Mouse (Mus musculus): ENCODE data around the gene Cstl1. TPM values are rescaled to one million over a fixed set of nuclear protein-coding genes. Genes with fewer than 3 reads are reported as not detected.

Gene Cstl1
- not detected in 2 replicates for polyA plus RNA-seq (2015; fragmentation: Nextera tagmentation; extraction: Ambion mirVana)

GRCm38 (mm10) chr2:148750058-148750457 is at the start of gene Cstl1:
Cstl1 (plus strand) TSS chr2:148750358.
- ATAC-seq (ENCODE audit: low read depth) = no peak
- no peaks in the 10 kb centered on the region for H3K4me1 ChIP-seq (replicated peaks)
- WGBS = 86% methylated on average over 1 of the region's 1 CpGs

DNA sequence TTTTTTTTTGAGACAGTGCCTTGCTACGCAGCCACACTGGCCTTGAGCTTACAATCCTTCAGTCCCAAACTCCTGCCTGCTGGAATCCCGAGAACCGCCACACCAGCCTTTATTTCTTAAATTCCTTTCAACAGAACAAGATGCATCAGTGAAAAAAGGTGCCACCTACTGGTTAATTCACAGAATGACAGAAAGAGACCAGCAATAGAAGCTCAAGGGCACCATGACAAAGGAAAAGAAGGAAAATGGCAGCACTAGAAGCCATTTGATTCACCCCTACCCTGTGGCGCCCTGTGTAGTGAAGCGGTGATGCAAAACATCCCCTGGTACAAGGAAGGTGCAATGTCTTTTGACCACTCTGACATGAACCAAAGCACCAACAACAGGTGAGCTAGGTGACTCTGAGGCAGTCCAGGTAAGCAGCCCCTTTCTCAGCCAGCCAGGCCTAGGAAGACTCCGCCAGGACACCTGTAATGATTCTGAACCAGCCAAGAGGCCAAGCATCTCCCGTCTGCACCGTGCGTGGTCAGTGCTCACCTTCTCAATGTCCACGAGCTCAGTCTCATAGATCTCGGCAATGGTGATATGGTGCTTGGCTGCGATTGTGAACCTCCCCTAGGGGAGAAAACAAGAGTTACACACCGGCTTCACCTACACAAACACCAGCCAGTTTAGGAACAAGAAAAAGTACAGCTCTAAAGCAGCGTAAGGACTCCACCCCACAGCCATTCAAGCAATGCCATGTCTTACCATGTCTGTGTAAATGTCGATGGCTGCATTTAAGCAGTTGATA is 43.6 kb upstream of the Cstl1 start:
- 0 out of 2 replicates have a peak overlapping the region, but pooled peaks have one; percentile 18 for H3K27ac ChIP-seq (replicated peaks)
- ATAC-seq (ENCODE audit: low read depth) = peak; percentile 45; the same call in 1 of the 2 replicates
- no peak overlapping the region for H3K9ac ChIP-seq
- no peak overlapping the region for H3K4me3 ChIP-seq
- WGBS = 78% methylated on average over 15 of the region's 15 CpGs
- H3K9me3 ChIP-seq = no peaks in the 10 kb centered on the region
- no peaks in the 10 kb centered on the region for H3K4me1 ChIP-seq (replicated peaks)
- H3K4me2 ChIP-seq = no peak overlapping the region
- no peaks in the 10 kb centered on the region for H3K27me3 ChIP-seq
- H3K36me3 ChIP-seq = peaks cover 41% of the 10 kb centered on the region

More at GRCm38 (mm10) chr2:148750058-148750457, at the start of gene Cstl1:
- H3K4me2 ChIP-seq = no peak within 1 kb of the TSS
- no peaks in the 10 kb centered on the region for H3K36me3 ChIP-seq
- no peaks in the 10 kb centered on the region for H3K27me3 ChIP-seq
- H3K4me3 ChIP-seq = no peak within 1 kb of the TSS
- H3K9me3 ChIP-seq = no peaks in the 10 kb centered on the region
- H3K27ac ChIP-seq (replicated peaks) = no peak within 1 kb of the TSS
- no peak within 1 kb of the TSS for H3K9ac ChIP-seq

GRCm38 (mm10) chr2:148707202-148707530 is 43.0 kb upstream of the Cstl1 start:
- H3K27me3 ChIP-seq = no peaks in the 10 kb centered on the region
- no peaks in the 10 kb centered on the region for H3K4me1 ChIP-seq (replicated peaks)
- H3K27ac ChIP-seq (replicated peaks) = 0 out of 2 replicates have a peak overlapping the region, but pooled peaks have one; percentile 18
- peaks cover 46% of the 10 kb centered on the region for H3K36me3 ChIP-seq
- H3K4me3 ChIP-seq = no peak overlapping the region
- no peak overlapping the region for H3K9ac ChIP-seq
- no peaks in the 10 kb centered on the region for H3K9me3 ChIP-seq
- ATAC-seq (ENCODE audit: low read depth) = peak; percentile 38; the same call in 1 of the 2 replicates
- WGBS = 63% methylated on average over 6 of the region's 6 CpGs
- no peak overlapping the region for H3K4me2 ChIP-seq

DNA sequence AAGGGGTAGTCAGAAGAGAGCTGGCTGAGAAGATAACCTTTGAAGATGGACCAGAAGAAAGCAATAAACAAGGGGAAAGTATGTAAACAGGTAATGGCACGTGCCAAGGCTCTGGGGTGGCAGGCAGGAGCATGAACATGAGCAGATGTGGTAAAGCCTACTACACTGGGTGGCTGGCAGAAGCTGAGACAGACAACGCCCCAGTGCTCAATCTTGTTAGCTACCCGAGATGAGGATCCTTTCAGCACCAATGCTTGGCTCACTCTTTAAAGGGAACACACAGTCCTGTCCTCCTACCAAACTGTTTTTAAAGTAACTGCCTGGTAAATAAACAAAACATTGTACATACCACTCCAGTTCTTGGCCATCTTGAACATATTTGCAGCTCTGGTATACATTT is 37.8 kb upstream of the Cstl1 start:
- WGBS = 87% methylated on average over 3 of the region's 3 CpGs
- ATAC-seq (ENCODE audit: low read depth) = no peak
- Histone ChIP-seq H3K9me3 (no peaks in the 10 kb centered on the region), H3K4me1 (replicated peaks) (no peaks in the 10 kb centered on the region), H3K27me3 (no peaks in the 10 kb centered on the region), H3K4me3 (no peak overlapping the region), H3K36me3 (peaks cover 32% of the 10 kb centered on the region), H3K27ac (replicated peaks) (no peak overlapping the region), H3K9ac (no peak overlapping the region), H3K4me2 (no peak overlapping the region)

GRCm38 (mm10) chr2:148717072-148717471 is 33.1 kb upstream of the Cstl1 start:
- Histone ChIP-seq H3K36me3 (peaks cover 4% of the 10 kb centered on the region; the same call in 1 of the 2 replicates), H3K4me2 (no peak overlapping the region), H3K4me1 (replicated peaks) (peaks cover 8% of the 10 kb centered on the region), H3K27ac (replicated peaks) (no peak overlapping the region), H3K9me3 (no peaks in the 10 kb centered on the region), H3K9ac (no peak overlapping the region), H3K4me3 (no peak overlapping the region), H3K27me3 (no peaks in the 10 kb centered on the region)
- 92% methylated on average over 2 of the region's 2 CpGs for WGBS
- ATAC-seq (ENCODE audit: low read depth) = no peak

- no peak overlapping the region for H3K4me3 ChIP-seq
- no peaks in the 10 kb centered on the region for H3K27me3 ChIP-seq
- H3K9me3 ChIP-seq = no peaks in the 10 kb centered on the region
- peak; percentile 68 for ATAC-seq (ENCODE audit: low read depth)
- H3K36me3 ChIP-seq = no peaks in the 10 kb centered on the region
- no peak overlapping the region for H3K9ac ChIP-seq
- peaks cover 8% of the 10 kb centered on the region for H3K4me1 ChIP-seq (replicated peaks)
- 53% methylated on average over 2 of the region's 2 CpGs for WGBS
- no peak overlapping the region for H3K4me2 ChIP-seq
- no peak overlapping the region; the same call in 1 of the 2 replicates for H3K27ac ChIP-seq (replicated peaks)
These were observed 30.7 kb upstream of the Cstl1 start for GRCm38 (mm10) chr2:148719271-148719995.

GRCm38 (mm10) chr2:148731614-148732326 is 18.4 kb upstream of the Cstl1 start:
- H3K9me3 ChIP-seq = no peaks in the 10 kb centered on the region
- H3K9ac ChIP-seq = peak overlapping the region; percentile 89
- WGBS = 1% methylated on average over 31 of the region's 35 CpGs
- peak overlapping the region; percentile 80 for H3K4me2 ChIP-seq
- H3K4me3 ChIP-seq = peak overlapping the region; percentile 82
- H3K4me1 ChIP-seq (replicated peaks) = peaks cover 30% of the 10 kb centered on the region
- no peaks in the 10 kb centered on the region for H3K27me3 ChIP-seq
- peak overlapping the region; percentile 64 for H3K27ac ChIP-seq (replicated peaks)
- no peaks in the 10 kb centered on the region for H3K36me3 ChIP-seq
- peak; percentile 89 for ATAC-seq (ENCODE audit: low read depth)

DNA sequence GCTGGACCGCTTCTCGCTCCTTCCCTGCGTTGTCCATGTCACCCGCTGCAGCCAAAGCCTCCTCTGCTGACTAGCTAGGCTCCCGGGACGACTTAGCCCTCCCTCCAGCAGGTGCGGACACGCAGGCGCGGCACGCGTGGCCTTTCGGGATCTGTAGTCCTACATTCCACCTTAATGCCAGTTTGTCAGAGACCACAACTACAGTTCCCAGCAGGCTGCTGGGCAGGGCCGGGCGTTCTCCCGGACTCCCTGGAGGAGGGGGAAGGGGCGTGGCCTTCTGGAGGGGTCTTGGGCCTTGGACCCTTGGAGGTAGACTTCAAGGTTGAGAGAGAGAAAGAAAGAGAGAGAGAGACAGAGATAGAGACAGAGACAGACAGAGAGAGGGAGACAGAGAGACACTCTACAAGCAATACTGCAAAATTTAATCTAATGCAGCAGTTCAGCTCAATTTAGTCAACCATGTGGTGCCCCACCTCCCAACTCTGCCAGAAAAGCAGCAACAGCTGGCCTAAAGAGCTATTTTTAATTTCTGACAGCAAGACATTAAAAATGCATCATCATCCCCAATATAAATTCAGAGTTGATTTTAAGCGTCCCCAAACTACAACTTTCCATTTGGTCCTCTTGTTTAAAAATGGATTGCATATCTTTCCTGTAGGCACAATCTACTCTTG is 17.7 kb upstream of the Cstl1 start, which contains the start of gene Napb:
TSS of gene Napb (minus strand) at position 141 of the 674 bp plus-strand sequence.
- H3K27ac ChIP-seq (replicated peaks) = peak within 1 kb of the TSS; percentile 64
- peaks cover 30% of the 10 kb centered on the region for H3K4me1 ChIP-seq (replicated peaks)
- peak within 1 kb of the TSS; percentile 89 for H3K9ac ChIP-seq

GRCm38 (mm10) chr2:148743001-148743400 is 7.2 kb upstream of the Cstl1 start:
- H3K4me1 ChIP-seq (replicated peaks) = no peaks in the 10 kb centered on the region
- WGBS = 83% methylated on average over 3 of the region's 3 CpGs
- H3K4me2 ChIP-seq = no peak overlapping the region
- no peaks in the 10 kb centered on the region for H3K36me3 ChIP-seq
- ATAC-seq (ENCODE audit: low read depth) = no peak
- no peak overlapping the region for H3K4me3 ChIP-seq
- H3K27me3 ChIP-seq = no peaks in the 10 kb centered on the region
- H3K9me3 ChIP-seq = no peaks in the 10 kb centered on the region
- H3K9ac ChIP-seq = no peak overlapping the region
- no peak overlapping the region for H3K27ac ChIP-seq (replicated peaks)

More for the DNA sequence above, 17.7 kb upstream of the Cstl1 start, which contains the start of gene Napb:
- Histone ChIP-seq H3K4me3 (peak within 1 kb of the TSS; percentile 82), H3K27me3 (no peaks in the 10 kb centered on the region), H3K36me3 (no peaks in the 10 kb centered on the region), H3K4me2 (peak within 1 kb of the TSS; percentile 80), H3K9me3 (no peaks in the 10 kb centered on the region)
- 4% methylated on average over 18 of the region's 18 CpGs for WGBS
- peak; percentile 100 for ATAC-seq (ENCODE audit: low read depth)

DNA sequence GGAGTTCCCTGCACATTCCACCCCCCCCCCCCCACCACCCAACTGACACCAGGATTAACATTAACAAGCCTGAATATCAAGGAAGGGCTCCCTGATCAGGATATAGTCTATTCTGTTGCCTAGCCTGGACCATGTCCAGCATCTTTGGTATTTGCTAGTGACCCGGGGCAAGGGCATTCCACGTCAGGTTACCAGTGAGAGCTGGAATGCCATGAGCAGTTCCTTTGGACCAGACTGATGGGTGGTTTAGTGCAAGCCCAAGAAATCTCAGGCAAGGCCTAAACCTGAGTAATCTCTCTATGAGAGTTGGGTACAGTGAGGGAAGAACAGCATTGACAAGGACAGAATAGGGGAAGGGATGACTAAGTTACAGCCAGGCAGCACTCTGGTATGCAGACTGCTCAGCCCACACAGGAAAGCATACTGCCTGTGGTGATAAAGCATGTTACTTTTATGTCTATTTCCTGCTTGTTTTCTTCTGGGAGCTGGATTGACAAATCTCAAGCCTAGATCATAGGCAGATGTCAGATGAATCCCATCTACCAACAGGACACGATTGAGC is 6.2 kb upstream of the Cstl1 start:
- 89% methylated on average over 3 of the region's 3 CpGs for WGBS
- Histone ChIP-seq H3K4me3 (no peak overlapping the region), H3K27ac (replicated peaks) (no peak overlapping the region), H3K9me3 (no peaks in the 10 kb centered on the region), H3K36me3 (no peaks in the 10 kb centered on the region), H3K27me3 (no peaks in the 10 kb centered on the region), H3K4me2 (no peak overlapping the region), H3K4me1 (replicated peaks) (no peaks in the 10 kb centered on the region), H3K9ac (no peak overlapping the region)
- ATAC-seq (ENCODE audit: low read depth) = no peak

Data from neural tube, embryonic 13.5 days (tissue).